Mouse (Mus musculus) lung, postnatal 0 days (tissue): ENCODE measurements around the gene Itpkc. TPM values are rescaled to one million over a fixed set of nuclear protein-coding genes. Genes with fewer than 3 reads are reported as not detected.

Experiments
- ATAC-seq: fragments of 200-750 bp; cut with Nextera tagmentation; 2 replicates; pipeline ENCODE4 v1.8.0; 2017; ENCODE audit warnings: moderate library complexity
- DNase-seq: peaks from one replicate; pipeline ENCODE4 v3.0.0-alpha.2; 2016; ENCODE audit warnings: low spot score
- H3K27ac ChIP-seq: fragments of 300-500 bp; sonication (generic); 2 replicates; pipeline ENCODE4 v1.5.1; 2014; ENCODE audit warnings: antibody characterized with exemption, mild to moderate bottlenecking, low read length, mixed read lengths
- H3K27me3 ChIP-seq: fragments of 300-500 bp; sonication (generic); replicated peaks from 2 replicates; pipeline ENCODE4 v1.6.1; 2014; ENCODE audit warnings: low read length, mixed read lengths; ENCODE audit not compliant: insufficient read depth
- H3K36me3 ChIP-seq: fragments of 300-500 bp; sonication (generic); 2 replicates; pipeline ENCODE4 v1.6.1; 2014; ENCODE audit warnings: low read length, mixed read lengths; ENCODE audit not compliant: insufficient read depth
- H3K4me1 ChIP-seq: fragments of 300-500 bp; sonication (generic); 2 replicates; pipeline ENCODE4 v1.6.1; 2014; ENCODE audit warnings: antibody characterized with exemption, low read depth, low read length, mixed read lengths; ENCODE audit not compliant: insufficient read depth
- H3K4me2 ChIP-seq: fragments of 300-500 bp; sonication (generic); replicated peaks from 2 replicates; pipeline ENCODE4 v1.6.1; 2014; ENCODE audit warnings: low read depth, mild to moderate bottlenecking, low read length, moderate library complexity, mixed read lengths
- H3K4me3 ChIP-seq: fragments of 300-500 bp; sonication (generic); 2 replicates; pipeline ENCODE4 v1.5.1; 2014; ENCODE audit warnings: low read depth, low read length
- H3K9ac ChIP-seq: fragments of 300-500 bp; sonication (generic); replicated peaks from 2 replicates; pipeline ENCODE4 v1.6.1; 2014; ENCODE audit warnings: low read depth, mild to moderate bottlenecking
- H3K9me3 ChIP-seq: fragments of 300-500 bp; sonication (generic); 2 replicates; pipeline ENCODE4 v1.6.1; 2016; ENCODE audit warnings: low read length, mixed read lengths
- CTCF ChIP-seq: IDR thresholded peaks from 2 replicates; pipeline ENCODE4 v1.5.1; 2016; ENCODE audit warnings: antibody characterized with exemption, mild to moderate bottlenecking
- EP300 ChIP-seq: IDR thresholded peaks from 2 replicates; pipeline ENCODE4 v1.6.1; 2016; ENCODE audit warnings: antibody characterized with exemption, mild to moderate bottlenecking, control low read depth
- WGBS: fragments of 180-500 bp; shearing (Covaris S2); extraction: QIAGEN DNeasy Blood & Tissue Kit; methylation state at CpG from one replicate; pipeline ENCODE4 v1.1.7; 2014; 5-methylcytosine and 5-hydroxymethylcytosine counted together
- polyA plus RNA-seq: library from polyadenylated mRNA; unstranded; fragments of >200 nt; fragmentation: Nextera tagmentation; extraction: Ambion mirVana; gene quantifications from 2 replicates; pipeline ENCODE4 v1.2.1, GENCODE M21; 2015

The Itpkc gene
- polyA plus RNA-seq = 2.9 and 4.1 TPM in 2 replicates

- no peaks in the 10 kb centered on the region for H3K9me3 ChIP-seq
- DNase-seq (peak; percentile 98), ATAC-seq (peak; percentile 83)
- H3K36me3 ChIP-seq = no peaks in the 10 kb centered on the region
- TF ChIP-seq CTCF (peak; percentile 20), EP300 (peak; percentile 51; the same call in 1 of the 2 replicates)
- H3K4me3 ChIP-seq = peak within 1 kb of the TSS; percentile 72
- H3K4me2 ChIP-seq = peak within 1 kb of the TSS; percentile 82
- WGBS = 3% methylated on average over 48 of the region's 49 CpGs
- peaks cover 30% of the 10 kb centered on the region for H3K4me1 ChIP-seq
- no peaks in the 10 kb centered on the region for H3K27me3 ChIP-seq
- peak within 1 kb of the TSS; percentile 85 for H3K9ac ChIP-seq
- H3K27ac ChIP-seq = peak within 1 kb of the TSS; percentile 92
These were observed at the start of gene Itpkc for GRCm38 (mm10) chr7:27228281-27228821. TSS of gene Itpkc (minus strand) at chr7:27228661.

- H3K27ac ChIP-seq = no peak overlapping the region
- WGBS = 90% methylated on average over 3 of the region's 3 CpGs
- no peaks in the 10 kb centered on the region for H3K4me1 ChIP-seq
- H3K27me3 ChIP-seq = no peaks in the 10 kb centered on the region
- no peaks in the 10 kb centered on the region for H3K9me3 ChIP-seq
- ATAC-seq (no peak), DNase-seq (peak; percentile 25)
- peaks cover 23% of the 10 kb centered on the region for H3K36me3 ChIP-seq
- H3K4me3 ChIP-seq = no peak overlapping the region
- no peak overlapping the region for H3K4me2 ChIP-seq
- TF ChIP-seq EP300 (no peak), CTCF (peak; percentile 70)
- H3K9ac ChIP-seq = no peak overlapping the region
These were observed 48.7 kb upstream of the Itpkc start for GRCm38 (mm10) chr7:27277191-27277590.

DNA sequence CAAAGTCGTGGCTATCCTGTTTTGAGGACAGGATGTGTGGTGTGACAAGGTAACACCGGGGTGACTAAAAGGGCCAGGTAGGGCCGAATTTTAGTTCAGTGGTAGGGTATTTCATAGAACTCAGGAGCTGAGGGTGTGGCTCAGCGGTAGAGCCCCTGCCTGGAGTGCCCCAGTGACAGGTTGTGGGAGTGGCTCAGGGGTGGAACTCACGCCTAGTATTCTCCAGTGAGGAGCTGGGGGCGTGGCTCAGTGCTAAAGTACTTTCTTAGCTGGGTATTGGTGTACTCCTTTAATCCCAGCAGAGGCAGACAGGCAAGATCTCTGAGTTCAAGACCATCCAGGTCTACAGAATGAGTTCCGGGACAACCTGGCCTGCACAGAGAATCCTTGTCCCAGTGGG is 47.6 kb upstream of the Itpkc start:
- no peak overlapping the region for H3K9ac ChIP-seq
- peaks cover 25% of the 10 kb centered on the region for H3K36me3 ChIP-seq
- H3K4me1 ChIP-seq = no peaks in the 10 kb centered on the region
- no peak overlapping the region for H3K4me3 ChIP-seq
- 60% methylated on average over 7 of the region's 7 CpGs for WGBS
- DNase-seq (peak; percentile 30), ATAC-seq (peak; percentile 40; the same call in 1 of the 2 replicates)
- TF ChIP-seq CTCF (no peak), EP300 (no peak)
- H3K27ac ChIP-seq = no peak overlapping the region
- H3K27me3 ChIP-seq = no peaks in the 10 kb centered on the region
- H3K9me3 ChIP-seq = no peaks in the 10 kb centered on the region
- no peak overlapping the region for H3K4me2 ChIP-seq

- no peaks in the 10 kb centered on the region for H3K4me1 ChIP-seq
- H3K9me3 ChIP-seq = no peaks in the 10 kb centered on the region
- ATAC-seq = no peak
- no peak overlapping the region for H3K4me3 ChIP-seq
- no peak for DNase-seq
- peaks cover 18% of the 10 kb centered on the region for H3K36me3 ChIP-seq
- H3K4me2 ChIP-seq = no peak overlapping the region
- TF ChIP-seq CTCF = no peak
- TF ChIP-seq EP300 = no peak
- no peak overlapping the region for H3K9ac ChIP-seq
- H3K27ac ChIP-seq = no peak overlapping the region
- 77% methylated on average over 4 of the region's 4 CpGs for WGBS
- no peaks in the 10 kb centered on the region for H3K27me3 ChIP-seq
These were observed 46.5 kb upstream of the Itpkc start for GRCm38 (mm10) chr7:27274916-27275315.

GRCm38 (mm10) chr7:27273739-27274351 is 45.4 kb upstream of the Itpkc start:
- no peak overlapping the region for H3K4me3 ChIP-seq
- peak; percentile 46 for DNase-seq
- H3K36me3 ChIP-seq = peaks cover 12% of the 10 kb centered on the region
- H3K27me3 ChIP-seq = no peaks in the 10 kb centered on the region
- H3K27ac ChIP-seq = no peak overlapping the region
- 0 out of 2 replicates have a peak overlapping the region, but pooled peaks have one; percentile 4 for H3K4me2 ChIP-seq
- TF ChIP-seq CTCF (peak; percentile 68), EP300 (no peak)
- ATAC-seq = peak; percentile 57
- H3K9me3 ChIP-seq = no peaks in the 10 kb centered on the region
- H3K4me1 ChIP-seq = no peaks in the 10 kb centered on the region
- WGBS = 62% methylated on average over 29 of the region's 32 CpGs
- no peak overlapping the region for H3K9ac ChIP-seq

GRCm38 (mm10) chr7:27271423-27271822 is 43.0 kb upstream of the Itpkc start:
- Histone ChIP-seq H3K36me3 (peaks cover 19% of the 10 kb centered on the region; the same call in 1 of the 2 replicates), H3K4me3 (no peak overlapping the region), H3K9me3 (no peaks in the 10 kb centered on the region), H3K27me3 (no peaks in the 10 kb centered on the region), H3K9ac (no peak overlapping the region), H3K4me2 (no peak overlapping the region), H3K27ac (no peak overlapping the region), H3K4me1 (no peaks in the 10 kb centered on the region)
- 87% methylated on average over 8 of the region's 8 CpGs for WGBS
- TF ChIP-seq EP300 = no peak
- peak; percentile 26; the same call in 1 of the 2 replicates for TF ChIP-seq CTCF
- ATAC-seq (no peak), DNase-seq (no peak)
